18 mouse cellular contexts compared by ENCODE assay signal in the genomic region with DNA sequence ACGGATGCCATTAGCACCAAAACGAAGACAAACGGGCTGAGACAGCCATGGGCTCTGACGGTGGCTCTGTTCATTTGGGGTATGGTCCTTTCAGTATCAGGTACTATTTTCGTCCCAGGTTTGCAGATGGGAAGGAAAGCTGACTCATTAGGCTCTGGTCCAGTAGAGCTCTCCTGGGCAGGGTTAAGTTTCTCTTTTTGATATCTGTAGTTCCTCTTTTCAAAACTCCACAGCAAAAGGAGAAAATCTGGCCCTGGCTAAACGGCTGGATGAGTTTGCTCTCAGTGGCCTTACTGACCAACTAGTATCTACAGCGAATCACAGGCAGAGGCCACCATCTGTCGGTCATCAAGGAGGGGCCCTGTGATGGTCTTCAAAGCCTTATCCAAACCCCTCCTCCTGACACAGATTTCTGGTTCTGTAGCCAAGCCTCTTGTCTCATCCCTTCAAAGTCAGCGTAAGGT. TPM values are rescaled to one million over a fixed set of nuclear protein-coding genes. Genes with fewer than 3 reads are reported as not detected.
DNase-seq lines count a peak whose midpoint lies in the region; ATAC-seq lines count a peak whose summit lies in the region.
"Had no signal": no experiment of that assay in that cellular context is flagged by ENCODE, and none has a peak within 500 bp of the region (broad histone marks: within the 10 kb centered on the region; RNA-seq: fewer than 3 reads in every experiment).

No protein-coding gene starts in this region.

- H3K36me3 ChIP-seq in midbrain, embryonic 11.5 days (ENCODE audit: control insufficient read depth, insufficient read depth, low read length): no peaks in the 10 kb centered on the region
- H3K36me3 ChIP-seq: embryonic facial prominence, embryonic 15.5 days; limb, embryonic 10.5 days; liver, embryonic 12.5 days; neural tube, embryonic 15.5 days; stomach, embryonic 15.5 days had no signal

- no peak overlapping the region for H3K4me3 ChIP-seq in midbrain, embryonic 11.5 days (ENCODE audit: low read depth, low read length)
- H3K4me3 ChIP-seq: embryonic facial prominence, embryonic 15.5 days; limb, embryonic 10.5 days; liver, embryonic 12.5 days; neural tube, embryonic 15.5 days; stomach, embryonic 15.5 days had no signal

- no peaks in the 10 kb centered on the region for H3K9me3 ChIP-seq in midbrain, embryonic 11.5 days (ENCODE audit: control insufficient read depth, low read length)
- H3K9me3 ChIP-seq: embryonic facial prominence, embryonic 15.5 days; limb, embryonic 10.5 days; liver, embryonic 12.5 days; neural tube, embryonic 15.5 days; stomach, embryonic 15.5 days had no signal

- H3K27me3 ChIP-seq in midbrain, embryonic 11.5 days (ENCODE audit: control insufficient read depth, insufficient read depth, low read length): no peaks in the 10 kb centered on the region
- H3K27me3 ChIP-seq: embryonic facial prominence, embryonic 15.5 days; liver, embryonic 12.5 days; neural tube, embryonic 15.5 days; stomach, embryonic 15.5 days had no signal

- peak; percentile 11 to 12 for DNase-seq in cerebellum, adult 18-20 months
- no peak for DNase-seq in cerebellum, adult 11 months
- peak; percentile 8 for DNase-seq in heart, postnatal 4 days
- no peak for DNase-seq in heart, adult 8-10 months (ENCODE audit: low spot score)
- peak; percentile 56 to 65 for DNase-seq in B cell, adult 2 months
- DNase-seq in midbrain, embryonic 11.5 days (ENCODE audit: low spot score, missing footprints): no peak
- no peak for DNase-seq in right cerebral cortex, postnatal 4 days
- DNase-seq: kidney, adult 2 months; layer of hippocampus, postnatal 36 days; thymus, postnatal 4 days had no signal

- H3K27ac ChIP-seq in midbrain, embryonic 11.5 days (ENCODE audit: low read depth, low read length): no peak overlapping the region
- H3K27ac ChIP-seq: embryonic facial prominence, embryonic 15.5 days; hindbrain, postnatal 0 days; limb, embryonic 10.5 days; liver, embryonic 12.5 days; neural tube, embryonic 15.5 days; stomach, embryonic 15.5 days had no signal

- H3K4me1 ChIP-seq in midbrain, embryonic 11.5 days (ENCODE audit: control insufficient read depth, insufficient read depth, low read length): no peaks in the 10 kb centered on the region
- H3K4me1 ChIP-seq: liver, embryonic 12.5 days; neural tube, embryonic 15.5 days; stomach, embryonic 15.5 days had no signal

- H3K4me2 ChIP-seq in midbrain, embryonic 11.5 days: no peak overlapping the region
- H3K4me2 ChIP-seq: embryonic facial prominence, embryonic 15.5 days; liver, embryonic 12.5 days; neural tube, embryonic 15.5 days; stomach, embryonic 15.5 days had no signal

- ATAC-seq in granulocyte monocyte progenitor cell, adult 5-6 weeks (replicated peaks; ENCODE audit: poor library complexity, severe bottlenecking): peak; percentile 82
- no peak for ATAC-seq in midbrain, embryonic 11.5 days (ENCODE audit: low FRiP score)
- ATAC-seq: forebrain, embryonic 14.5 days; hindbrain, postnatal 0 days; liver, embryonic 12.5 days had no signal

- WGBS in midbrain, embryonic 11.5 days: 87% methylated on average over 9 of the region's 9 CpGs

- no peak overlapping the region for H3K9ac ChIP-seq in midbrain, embryonic 11.5 days (ENCODE audit: low read length)
- H3K9ac ChIP-seq: embryonic facial prominence, embryonic 15.5 days; liver, embryonic 12.5 days; neural tube, embryonic 15.5 days; stomach, embryonic 15.5 days had no signal

RNA-seq across cellular contexts. Expression of gene Hmgn3, which starts 34.1 kb away (rescaled TPM):
- 10 to 100 TPM; 47.0 to 47.5 TPM for total RNA-seq in heart, postnatal 4 days (2021)
- total RNA-seq in heart, adult 8-10 months (2022): 1 to 10 TPM; 5.1 to 9.5 (median 7.0) TPM
- 38.3 and 41.4 TPM in 2 replicates for total RNA-seq in granulocyte monocyte progenitor cell, adult 5-6 weeks (2014; fragmentation: Nextera tagmentation)
- total RNA-seq in granulocyte monocyte progenitor cell, adult 5-6 weeks (2017): 14.3 and 24.5 TPM in 2 replicates
- polyA plus RNA-seq in midbrain, embryonic 11.5 days (2014; fragmentation: Nextera tagmentation; extraction: Ambion mirVana): 154 and 172 TPM in 2 replicates

Comparison
In these comparisons a context has a peak if more than half of its experiments do, and no peak if none do; other contexts are left out.
1. DNase-seq: peak in cerebellum, adult 18-20 months (2 of 2), heart, postnatal 4 days (single experiment) and B cell, adult 2 months (2 of 2); none in cerebellum, adult 11 months (single experiment), heart, adult 8-10 months (single experiment), midbrain, embryonic 11.5 days (single experiment) and right cerebral cortex, postnatal 4 days (single experiment).